ENCODE assay signal across 8 mouse cellular contexts in the genomic region with DNA sequence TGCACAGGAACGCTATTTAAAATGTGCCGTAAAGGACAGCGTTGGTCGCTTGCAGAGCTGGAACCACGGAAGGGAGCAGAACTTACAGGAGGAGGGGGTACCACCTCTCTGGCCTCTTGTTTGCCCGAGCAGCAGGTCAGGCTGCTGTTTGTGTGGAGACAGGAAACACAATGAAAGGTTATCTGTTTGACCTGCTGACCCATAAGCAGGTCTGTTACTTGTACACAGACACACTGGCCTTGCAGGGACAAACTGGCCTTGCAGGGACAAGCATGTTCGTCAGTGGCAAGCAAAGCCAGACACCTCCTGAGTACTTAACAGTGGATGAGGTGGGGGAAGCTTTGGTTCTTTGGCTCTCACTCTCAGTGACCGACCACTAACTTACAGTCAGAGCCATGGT. TPM values are rescaled to one million over a fixed set of nuclear protein-coding genes. Genes with fewer than 3 reads are reported as not detected.
A peak's percentile ranks its signal among the peaks of the same experiment; 100 is the strongest.
DNase-seq lines count a peak whose midpoint lies in the region; ATAC-seq lines count a peak whose summit lies in the region.

No protein-coding gene starts in this region.

- peak overlapping the region; percentile 70 for H3K27ac ChIP-seq in liver, embryonic 11.5 days (ENCODE audit: low read depth, low read length)

- H3K36me3 ChIP-seq in liver, embryonic 11.5 days (ENCODE audit: control insufficient read depth, insufficient read depth, low read length) = peaks cover 13% of the 10 kb centered on the region

- peak overlapping the region; percentile 73 for H3K4me3 ChIP-seq in liver, embryonic 11.5 days (ENCODE audit: low read depth, low read length)

- peak overlapping the region; percentile 76 for H3K4me2 ChIP-seq in liver, embryonic 11.5 days

- no peaks in the 10 kb centered on the region for H3K27me3 ChIP-seq in liver, embryonic 11.5 days (replicated peaks; ENCODE audit: control insufficient read depth, insufficient read depth, low read length)

- 0 out of 2 replicates have a peak, but pooled peaks cover 5% of the 10 kb centered on the region for H3K9me3 ChIP-seq in liver, embryonic 11.5 days (ENCODE audit: control insufficient read depth, low read length)

- H3K4me1 ChIP-seq in liver, embryonic 11.5 days (replicated peaks; ENCODE audit: control insufficient read depth, insufficient read depth, low read length) = peaks cover 31% of the 10 kb centered on the region

- 31% methylated on average over 8 of the region's 8 CpGs for WGBS in liver, embryonic 11.5 days

- no peak for ATAC-seq in liver, embryonic 11.5 days (replicated peaks; ENCODE audit: low FRiP score)

- H3K9ac ChIP-seq in liver, embryonic 11.5 days (ENCODE audit: low read depth, low read length) = no peak overlapping the region

- peak; percentile 48 for DNase-seq in adrenal gland, postnatal 10 days
- no peak for DNase-seq in adrenal gland, adult 8-10 months
- DNase-seq in urinary bladder, postnatal 36 days (ENCODE audit: low spot score in 2 of 2) = peak; percentile 31 to 32
- DNase-seq in urinary bladder, postnatal 14 days (ENCODE audit: low spot score) = no peak
- DNase-seq in liver, embryonic 11.5 days (ENCODE audit: low spot score) = no peak
- no peak for DNase-seq in T-cell, adult 2 months (ENCODE audit: low spot score)
- DNase-seq in gastrocnemius, adult 18-20 months (ENCODE audit: low spot score) = no peak
- no peak for DNase-seq in adipocyte (ENCODE audit: low spot score)

RNA-seq across cellular contexts. Expression of a gene that starts 2.1 kb away (rescaled TPM):
- 10 to 100 TPM; 46.9 to 56.7 TPM for total RNA-seq in adrenal gland, postnatal 10 days (2021)
- 10 to 100 TPM; 49.7 to 63.4 (median 59.8) TPM for total RNA-seq in adrenal gland, adult 8-10 months (2022)
- 18.8 and 19.1 TPM in 2 replicates for polyA plus RNA-seq in liver, embryonic 11.5 days (2014; fragmentation: Nextera tagmentation; extraction: Ambion mirVana)
- total RNA-seq in gastrocnemius, adult 18-20 months (2021) = 100 to 1,000 TPM in 1 of 2 experiments, 10 to 100 TPM in 1; 87.0 to 114 TPM

Comparison
In these comparisons a context has a peak if more than half of its experiments do, and no peak if none do; other contexts are left out.
1. DNase-seq: peak in adrenal gland, postnatal 10 days (single experiment) and urinary bladder, postnatal 36 days (2 of 2); none in adrenal gland, adult 8-10 months (single experiment), urinary bladder, postnatal 14 days (single experiment), liver, embryonic 11.5 days (single experiment), T-cell, adult 2 months (single experiment), gastrocnemius, adult 18-20 months (single experiment) and adipocyte (single experiment).